Mouse (Mus musculus) urinary bladder, adult 18-20 months (tissue): Measurements from ENCODE around the gene Pgpep1l.

Source experiments
- DNase-seq, 2 experiments: peaks; one replicate each; pipeline ENCODE4 v3.0.0; 2022; ENCODE audit warnings: low spot score in 2 of 2, mixed read lengths in 2 of 2

Pgpep1l gene

GRCm38 (mm10) chr7:68215522-68216070, 48.4 kb downstream of the Pgpep1l start:
- DNase-seq: no peak

GRCm38 (mm10) chr7:68213842-68214241, 50.2 kb downstream of the Pgpep1l start:
- DNase-seq: no peak

GRCm38 (mm10) chr7:68211883-68212282, 52.1 kb downstream of the Pgpep1l start:
- DNase-seq: no peak

- DNase-seq: no peak
Measured at GRCm38 (mm10) chr7:68210417-68210816, 53.6 kb downstream of the Pgpep1l start.

GRCm38 (mm10) chr7:68209039-68209438, 55.0 kb downstream of the Pgpep1l start:
- no peak for DNase-seq

GRCm38 (mm10) chr7:68205776-68206427, 58.1 kb downstream of the Pgpep1l start:
- no peak for DNase-seq

- DNase-seq: no peak
Measured at GRCm38 (mm10) chr7:68199609-68200008, 64.4 kb downstream of the Pgpep1l start.

GRCm38 (mm10) chr7:68193958-68194695, 69.9 kb downstream of the Pgpep1l start:
- DNase-seq: no peak

GRCm38 (mm10) chr7:68189691-68190456, 74.2 kb downstream of the Pgpep1l start:
- no peak for DNase-seq

- DNase-seq: no peak
Measured at GRCm38 (mm10) chr7:68189211-68189610, 74.8 kb downstream of the Pgpep1l start.
